ENCODE assay signal across 10 mouse cellular contexts in the genomic region with DNA sequence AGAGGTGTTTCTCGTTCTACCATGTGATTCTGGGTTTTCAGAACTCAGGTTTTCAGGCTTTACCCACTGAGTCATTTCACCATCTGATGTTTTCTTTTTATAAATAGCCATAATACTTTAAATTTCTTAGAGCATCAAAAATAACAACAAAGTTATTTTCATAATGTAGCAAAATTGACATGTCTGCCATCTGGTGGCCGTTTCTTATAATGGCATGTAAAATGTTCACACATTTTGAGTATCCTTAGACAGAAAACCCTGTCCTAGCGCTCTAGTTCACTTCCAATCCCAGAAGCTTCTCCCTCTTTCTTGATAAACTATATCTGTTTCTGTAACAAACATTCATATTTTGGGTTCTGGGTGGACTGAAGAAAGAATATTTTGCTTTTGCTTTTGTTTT. TPM values are rescaled to one million over a fixed set of nuclear protein-coding genes. Genes with fewer than 3 reads are reported as not detected.
DNase-seq lines count a peak whose midpoint lies in the region; ATAC-seq and TF ChIP-seq lines count a peak whose summit lies in the region.
"Had no signal": no experiment of that assay in that cellular context is flagged by ENCODE, and none has a peak within 500 bp of the region (broad histone marks: within the 10 kb centered on the region; RNA-seq: fewer than 3 reads in every experiment).

No protein-coding gene starts in this region.

- H3K9ac ChIP-seq in hindbrain, embryonic 11.5 days (ENCODE audit: low read depth, low read length), result no peak overlapping the region
- no peak overlapping the region for H3K9ac ChIP-seq in hindbrain, embryonic 13.5 days
- H3K9ac ChIP-seq: embryonic facial prominence, embryonic 15.5 days; liver, embryonic 15.5 days had no signal

- peak; percentile 63 for DNase-seq in hindbrain, embryonic 11.5 days (ENCODE audit: low spot score)
- peak; percentile 14 for DNase-seq in urinary bladder, postnatal 25 days (ENCODE audit: low spot score)
- DNase-seq in urinary bladder, adult 2 months (ENCODE audit: low spot score), result no peak
- peak; percentile 17 to 62 for DNase-seq in cerebellum, adult 2 months
- DNase-seq in kidney, postnatal 36 days, result peak; percentile 38 to 71
- DNase-seq in naive thymus-derived CD4-positive, alpha-beta T cell, adult 2 months (ENCODE audit: low read depth), result peak; percentile 89
- DNase-seq in urinary bladder, postnatal 10 days (ENCODE audit: low spot score), result no peak

- H3K4me2 ChIP-seq in hindbrain, embryonic 11.5 days (replicated peaks; ENCODE audit: low read depth, low read length), result no peak overlapping the region
- no peak overlapping the region for H3K4me2 ChIP-seq in hindbrain, embryonic 13.5 days
- H3K4me2 ChIP-seq: embryonic facial prominence, embryonic 15.5 days; liver, embryonic 15.5 days had no signal

- H3K36me3 ChIP-seq in hindbrain, embryonic 11.5 days (ENCODE audit: control insufficient read depth, insufficient read depth, low read length), result no peaks in the 10 kb centered on the region
- H3K36me3 ChIP-seq in hindbrain, embryonic 13.5 days, result no peaks in the 10 kb centered on the region
- H3K36me3 ChIP-seq: embryonic facial prominence, embryonic 15.5 days; liver, embryonic 15.5 days had no signal

- H3K27me3 ChIP-seq in hindbrain, embryonic 11.5 days (ENCODE audit: control insufficient read depth, insufficient read depth, low read length), result no peaks in the 10 kb centered on the region
- no peaks in the 10 kb centered on the region for H3K27me3 ChIP-seq in hindbrain, embryonic 13.5 days
- H3K27me3 ChIP-seq in cerebellum, adult 2 months (ENCODE audit: control insufficient read depth, insufficient read depth, low read length), result no peaks in the 10 kb centered on the region
- H3K27me3 ChIP-seq: embryonic facial prominence, embryonic 15.5 days; liver, embryonic 15.5 days had no signal

- H3K27ac ChIP-seq in hindbrain, embryonic 11.5 days (ENCODE audit: low read depth, low read length), result no peak overlapping the region
- H3K27ac ChIP-seq in hindbrain, embryonic 13.5 days, result no peak overlapping the region
- no peak overlapping the region for H3K27ac ChIP-seq in cerebellum, adult 2 months (ENCODE audit: insufficient read depth, low read length)
- H3K27ac ChIP-seq: embryonic facial prominence, embryonic 15.5 days; liver, embryonic 15.5 days had no signal

- H3K4me3 ChIP-seq in hindbrain, embryonic 11.5 days (ENCODE audit: low read depth, low read length), result no peak overlapping the region
- no peak overlapping the region for H3K4me3 ChIP-seq in hindbrain, embryonic 13.5 days
- H3K4me3 ChIP-seq in cerebellum, adult 2 months (replicated peaks; ENCODE audit: insufficient read depth, low read depth, low read length), result no peak overlapping the region
- H3K4me3 ChIP-seq: embryonic facial prominence, embryonic 15.5 days; liver, embryonic 15.5 days had no signal

- no peaks in the 10 kb centered on the region for H3K4me1 ChIP-seq in hindbrain, embryonic 11.5 days (replicated peaks; ENCODE audit: control insufficient read depth, insufficient read depth, low read length)
- H3K4me1 ChIP-seq in hindbrain, embryonic 13.5 days (replicated peaks), result no peaks in the 10 kb centered on the region
- H3K4me1 ChIP-seq in cerebellum, adult 2 months (ENCODE audit: control insufficient read depth, insufficient read depth, low read length), result no peaks in the 10 kb centered on the region
- H3K4me1 ChIP-seq: embryonic facial prominence, embryonic 15.5 days; liver, embryonic 15.5 days had no signal

- peak; percentile 33; the same call in 1 of the 2 replicates for TF ChIP-seq CTCF in cerebellum, adult 2 months (IDR thresholded peaks at IDR 0.05; ENCODE audit: borderline replicate concordance, insufficient read depth, low read depth, low read length)

- 43% methylated on average over 3 of the region's 3 CpGs for WGBS in hindbrain, embryonic 11.5 days
- WGBS in hindbrain, embryonic 13.5 days, result 35% methylated on average over 3 of the region's 3 CpGs
- 18% methylated on average over 3 of the region's 3 CpGs for WGBS in cerebellum, adult 2 months

- no peaks in the 10 kb centered on the region for H3K9me3 ChIP-seq in hindbrain, embryonic 11.5 days (ENCODE audit: control insufficient read depth, low read length)
- no peaks in the 10 kb centered on the region for H3K9me3 ChIP-seq in hindbrain, embryonic 13.5 days
- H3K9me3 ChIP-seq: embryonic facial prominence, embryonic 15.5 days; liver, embryonic 15.5 days had no signal

- TF ChIP-seq POLR2A in cerebellum, adult 2 months (IDR thresholded peaks at IDR 0.05; ENCODE audit: borderline replicate concordance, insufficient read depth, low read length), result no peak

- ATAC-seq in hindbrain, embryonic 11.5 days (ENCODE audit: low FRiP score), result no peak
- no peak for ATAC-seq in hindbrain, embryonic 13.5 days (ENCODE audit: low FRiP score)

RNA-seq across cellular contexts. Expression of a gene that starts 26.3 kb away (rescaled TPM):
- polyA plus RNA-seq in hindbrain, embryonic 11.5 days (2014; fragmentation: Nextera tagmentation; extraction: Ambion mirVana), result 20.0 and 22.7 TPM in 2 replicates
- polyA plus RNA-seq in hindbrain, embryonic 13.5 days (2015; fragmentation: Nextera tagmentation; extraction: Ambion mirVana), result 21.3 and 24.4 TPM in 2 replicates
- polyA plus RNA-seq in urinary bladder, adult 2 months (2012; rRNA removed), result 6.6 and 7.9 TPM in 2 replicates
- 14.5 and 15.2 TPM in 2 replicates for polyA plus RNA-seq in cerebellum, adult 2 months (2012; rRNA removed)

RNA-seq across cellular contexts. Expression of a gene that starts 28.0 kb away (rescaled TPM):
- polyA plus RNA-seq in hindbrain, embryonic 11.5 days (2014; fragmentation: Nextera tagmentation; extraction: Ambion mirVana), result 0.08 TPM in 1 of 2 replicates, not detected in the other
- polyA plus RNA-seq in hindbrain, embryonic 13.5 days (2015; fragmentation: Nextera tagmentation; extraction: Ambion mirVana), result 0.38 and 0.47 TPM in 2 replicates
- 1.6 and 1.7 TPM in 2 replicates for polyA plus RNA-seq in urinary bladder, adult 2 months (2012; rRNA removed)
- 34.7 and 39.4 TPM in 2 replicates for polyA plus RNA-seq in cerebellum, adult 2 months (2012; rRNA removed)

RNA-seq across cellular contexts. Expression of a gene that starts 55.2 kb away (rescaled TPM):
- 0.18 and 0.65 TPM in 2 replicates for polyA plus RNA-seq in hindbrain, embryonic 11.5 days (2014; fragmentation: Nextera tagmentation; extraction: Ambion mirVana)
- polyA plus RNA-seq in hindbrain, embryonic 13.5 days (2015; fragmentation: Nextera tagmentation; extraction: Ambion mirVana), result 0.17 and 0.41 TPM in 2 replicates
- 0.18 and 0.19 TPM in 2 replicates for polyA plus RNA-seq in urinary bladder, adult 2 months (2012; rRNA removed)
- polyA plus RNA-seq in cerebellum, adult 2 months (2012; rRNA removed), result 91.7 and 98.7 TPM in 2 replicates
- polyA plus RNA-seq: embryonic facial prominence, embryonic 15.5 days had no signal

Comparison
In these comparisons a context has a peak if more than half of its experiments do, and no peak if none do; other contexts are left out.
1. DNase-seq: peak in hindbrain, embryonic 11.5 days (single experiment), urinary bladder, postnatal 25 days (single experiment), cerebellum, adult 2 months (2 of 2), kidney, postnatal 36 days (2 of 2) and naive thymus-derived CD4-positive, alpha-beta T cell, adult 2 months (single experiment); none in urinary bladder, adult 2 months (single experiment) and urinary bladder, postnatal 10 days (single experiment).
2. RNA of a gene that starts 28.0 kb away (polyA plus RNA-seq): 34.7 to 39.4 TPM in cerebellum, adult 2 months; 1.6 to 1.7 TPM in urinary bladder, adult 2 months, 0.38 to 0.47 TPM in hindbrain, embryonic 13.5 days and 0.08 TPM in hindbrain, embryonic 11.5 days; every median in the first group is over 10 times any median in the second.
3. RNA of a gene that starts 55.2 kb away (polyA plus RNA-seq): 91.7 to 98.7 TPM in cerebellum, adult 2 months; 0.18 to 0.65 TPM in hindbrain, embryonic 11.5 days, 0.18 to 0.19 TPM in urinary bladder, adult 2 months and 0.17 to 0.41 TPM in hindbrain, embryonic 13.5 days; every median in the first group is over 10 times any median in the second.